Mouse (Mus musculus) layer of hippocampus, postnatal 10 days (tissue): ENCODE results near the gene Mpnd. TPM values are rescaled to one million over a fixed set of nuclear protein-coding genes. Genes with fewer than 3 reads are reported as not detected.

Source experiments
- DNase-seq, 2 experiments: peaks; one replicate each; pipeline ENCODE4 v3.0.0; 2021; ENCODE audit warnings: low spot score in 2 of 2
- total RNA-seq, 2 experiments: library from RNA; stranded (reverse); gene quantifications; 2 replicates each; pipeline ENCODE4 v1.2.3; 2021

Gene Mpnd
- total RNA-seq, 2 experiments from 2014 or later: 109 to 112 TPM

DNA sequence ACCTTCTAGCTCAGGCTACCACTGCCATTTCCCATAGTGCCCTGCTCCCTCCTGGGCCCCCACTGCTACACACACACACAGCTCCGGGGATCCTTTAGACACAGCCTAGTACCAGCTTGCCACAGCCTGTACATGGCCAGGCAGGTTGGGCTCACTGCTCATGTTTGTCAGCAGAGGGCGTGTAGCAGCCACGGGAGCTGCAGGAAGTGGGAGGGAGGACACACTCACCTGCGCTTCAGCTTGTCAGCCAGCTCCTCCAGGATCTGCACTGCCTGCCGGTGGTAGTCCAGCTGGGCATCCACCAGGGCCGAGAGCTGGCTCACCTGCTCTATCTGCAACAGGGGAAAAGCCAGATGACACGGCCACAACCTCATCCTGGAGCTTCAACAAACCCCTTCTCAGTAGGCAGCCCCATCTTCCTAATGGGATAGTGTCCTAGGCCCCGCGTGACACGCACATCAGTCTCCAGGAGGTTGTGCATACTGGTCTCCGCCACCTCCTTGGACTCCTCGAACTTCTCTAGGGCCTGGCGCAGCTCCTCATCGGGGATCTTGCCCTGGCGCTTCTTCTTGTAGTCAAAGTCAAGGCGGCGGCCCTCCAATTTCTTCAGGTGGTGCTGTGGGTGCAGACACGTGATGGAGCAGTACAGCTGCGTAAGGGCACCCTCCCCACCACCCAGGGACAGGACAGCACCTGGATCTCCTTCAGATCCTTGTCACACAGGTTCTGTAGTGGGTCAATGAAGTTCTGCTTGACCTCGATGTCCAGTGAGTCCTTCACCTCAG lies 13.0 kb downstream of the Mpnd start:
- DNase-seq: peak; percentile 68 to 69

DNA sequence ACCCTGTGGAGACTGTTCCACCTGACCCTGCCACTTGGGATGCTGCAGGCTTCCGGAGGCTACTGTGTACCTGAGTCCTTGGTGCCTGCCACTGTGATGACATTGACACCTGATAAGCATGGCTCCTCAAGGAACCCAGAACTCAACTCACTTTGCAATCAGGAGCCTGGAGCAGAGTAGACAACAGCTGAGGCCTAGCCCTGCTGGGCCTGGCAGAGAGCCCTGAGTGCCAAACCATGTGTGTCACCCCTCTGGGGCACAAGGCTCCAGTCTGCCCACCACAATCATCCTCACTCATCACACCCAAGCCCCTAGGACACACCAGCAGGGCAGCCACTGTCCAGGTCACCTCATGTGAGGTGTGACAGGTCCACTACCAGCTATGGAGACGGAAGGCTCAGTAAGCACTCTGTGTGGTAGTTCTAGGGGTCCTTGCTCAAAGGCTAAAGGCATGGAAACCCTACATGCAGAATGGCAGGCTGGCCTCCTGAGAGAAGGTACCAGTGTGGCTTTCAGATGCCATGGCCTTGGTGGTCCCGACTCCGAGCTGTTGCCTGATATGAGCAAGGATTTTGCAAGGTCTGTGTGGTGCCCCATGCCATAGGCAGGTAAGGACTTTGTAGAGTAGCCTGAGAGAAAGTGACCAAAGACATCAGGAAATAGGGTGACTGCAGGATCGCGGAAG lies 15.0 kb downstream of the Mpnd start:
- DNase-seq: peak in 1 of 2 experiments; percentile 25

DNA sequence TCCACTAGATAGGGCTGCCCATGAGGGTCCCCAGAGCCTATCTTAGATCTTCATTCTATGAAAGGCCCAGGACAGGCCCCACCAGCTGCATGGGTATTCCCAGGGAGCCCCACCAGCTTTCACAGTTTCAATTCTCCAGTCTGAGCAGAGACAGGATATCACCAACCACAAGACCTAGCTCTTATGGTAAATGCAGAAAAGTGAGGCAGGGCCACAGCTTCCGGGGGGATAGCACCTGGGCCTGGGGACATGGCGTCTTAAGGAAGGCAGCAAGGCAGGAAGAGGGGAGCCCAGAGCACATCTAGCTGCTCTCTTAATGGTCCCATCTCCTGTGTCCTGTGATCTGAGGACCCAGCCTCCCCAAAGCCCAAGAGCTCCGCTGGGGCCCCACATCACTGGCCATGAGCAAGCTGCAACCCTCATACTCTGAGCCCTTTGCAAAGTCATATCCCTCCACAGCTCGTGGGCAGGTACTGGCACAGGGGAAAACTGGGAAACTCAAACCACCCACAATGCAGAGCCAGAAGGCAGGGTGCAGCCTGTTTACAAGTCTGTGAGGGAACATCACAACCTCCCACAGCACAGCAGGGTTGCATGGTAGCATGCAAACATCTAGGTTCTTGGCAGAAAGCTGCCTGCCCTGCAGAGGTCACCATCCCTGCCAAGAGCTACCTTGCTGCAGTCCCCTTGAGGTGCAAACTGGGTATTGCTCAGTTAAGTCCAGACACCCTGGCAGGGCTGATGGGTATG lies 15.8 kb downstream of the Mpnd start:
- DNase-seq: peak in 1 of 2 experiments; percentile 54

DNA sequence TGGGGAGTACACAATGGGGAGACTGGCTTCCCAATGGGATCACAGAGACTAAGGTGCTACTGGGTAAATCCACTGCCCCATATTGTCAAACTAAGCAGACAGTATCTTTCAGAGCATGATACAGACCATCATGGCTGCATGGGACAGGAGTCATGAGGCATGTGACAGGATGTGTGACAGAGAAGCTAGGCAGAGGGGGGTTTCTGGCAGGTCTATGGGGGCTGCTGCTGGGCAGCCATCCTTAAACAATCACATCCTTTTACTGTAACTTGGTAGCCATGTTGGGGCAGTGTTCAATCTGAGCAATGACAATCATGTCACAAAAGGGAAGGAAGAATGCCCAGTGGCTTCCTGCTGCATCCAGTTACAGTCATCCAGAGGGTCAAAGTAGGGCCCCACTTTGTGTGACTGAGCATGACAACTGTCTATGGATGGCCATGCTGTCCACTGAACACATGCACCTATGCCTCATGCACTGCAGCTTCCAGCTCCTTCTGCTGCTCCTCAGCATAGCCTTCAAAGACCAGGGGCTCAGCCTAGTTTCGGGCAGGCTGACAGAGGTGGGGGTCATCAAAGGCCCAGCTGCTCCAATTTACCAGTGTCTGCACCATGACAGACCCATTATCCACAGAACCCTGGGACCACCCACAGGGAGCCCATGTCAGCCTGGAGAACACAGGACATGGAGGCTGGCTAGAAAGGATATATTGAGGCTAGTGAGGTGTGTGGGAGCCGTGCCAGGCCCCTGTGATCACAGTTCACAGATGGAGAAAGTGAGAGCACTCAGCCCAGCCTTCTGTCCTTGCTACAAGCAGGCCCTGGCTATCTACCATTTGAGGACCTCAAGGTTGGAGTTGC lies 16.8 kb downstream of the Mpnd start:
- DNase-seq: peak in 1 of 2 experiments; percentile 17

DNA sequence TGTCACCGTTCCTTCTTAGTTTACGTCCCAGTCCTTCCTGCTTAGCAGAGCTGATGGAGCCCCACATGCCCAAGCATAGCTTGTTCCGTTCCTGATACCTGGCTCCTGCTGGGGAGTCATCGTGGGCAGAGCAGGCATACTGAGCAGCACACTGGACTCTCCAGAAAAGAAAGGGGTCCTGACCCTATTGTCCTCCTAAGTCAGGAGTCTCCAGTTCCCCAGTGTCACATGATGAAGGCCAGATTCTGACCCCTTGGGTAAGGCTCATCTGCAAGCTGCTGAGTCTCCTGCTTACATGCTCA lies 17.4 kb downstream of the Mpnd start:
- DNase-seq: no peak

DNA sequence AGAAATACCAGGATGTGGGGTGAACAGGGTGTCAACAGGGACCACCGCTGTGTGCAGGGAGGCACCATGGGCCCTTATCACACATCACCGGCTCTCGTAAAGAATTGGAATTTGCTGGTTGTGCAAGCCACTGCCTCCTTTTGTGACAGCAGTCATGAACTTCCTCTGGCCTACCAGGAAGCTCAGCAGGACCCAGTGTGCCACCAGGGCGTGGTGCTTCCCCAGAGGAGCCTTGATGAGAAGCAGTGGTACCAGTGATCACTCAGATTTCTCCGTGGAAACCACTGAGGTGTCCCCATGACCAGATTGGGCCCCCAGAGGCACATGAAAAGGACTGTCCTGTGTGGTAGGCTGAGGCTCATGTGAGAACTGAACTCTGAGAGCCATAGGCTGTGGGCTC lies 17.9 kb downstream of the Mpnd start:
- peak; percentile 6 to 20 for DNase-seq

DNA sequence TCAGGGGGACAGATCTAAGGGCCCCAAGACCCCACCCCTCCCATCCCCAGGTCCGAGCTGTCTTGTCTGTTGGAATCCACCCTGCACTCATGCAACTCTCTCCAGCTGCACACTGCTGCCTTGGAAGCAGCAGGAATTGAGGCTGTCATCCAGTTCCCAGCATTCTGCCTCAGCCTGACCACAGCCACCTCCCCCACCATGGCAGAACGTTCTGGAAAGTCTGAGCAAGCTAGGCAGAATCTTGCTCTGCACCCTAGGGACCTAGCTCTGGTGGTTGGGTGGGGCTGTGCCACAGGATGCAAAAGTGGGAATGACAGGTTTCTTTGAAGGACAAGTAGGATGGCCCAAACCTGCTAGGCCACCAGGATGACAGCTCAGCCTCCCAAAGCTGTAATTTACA lies 19.0 kb downstream of the Mpnd start:
- no peak for DNase-seq

DNA sequence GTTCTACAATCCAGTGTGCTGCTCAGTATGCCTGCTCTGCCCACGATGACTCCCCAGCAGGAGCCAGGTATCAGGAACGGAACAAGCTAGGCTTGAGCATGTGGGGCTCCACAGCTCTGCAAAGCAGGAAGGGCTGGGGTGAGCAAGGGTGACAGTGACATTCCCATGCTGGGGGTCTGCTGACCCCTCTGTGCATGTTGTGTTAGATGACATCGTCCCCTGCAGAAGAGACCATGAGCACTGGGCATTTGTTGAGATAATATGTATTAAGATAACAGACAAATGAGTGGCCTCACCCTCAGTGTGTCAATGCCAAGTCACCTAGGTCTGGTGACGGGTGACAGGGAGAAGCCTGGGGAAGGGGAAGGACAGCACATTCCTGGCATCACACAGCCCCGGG lies 19.4 kb downstream of the Mpnd start:
- no peak for DNase-seq

DNA sequence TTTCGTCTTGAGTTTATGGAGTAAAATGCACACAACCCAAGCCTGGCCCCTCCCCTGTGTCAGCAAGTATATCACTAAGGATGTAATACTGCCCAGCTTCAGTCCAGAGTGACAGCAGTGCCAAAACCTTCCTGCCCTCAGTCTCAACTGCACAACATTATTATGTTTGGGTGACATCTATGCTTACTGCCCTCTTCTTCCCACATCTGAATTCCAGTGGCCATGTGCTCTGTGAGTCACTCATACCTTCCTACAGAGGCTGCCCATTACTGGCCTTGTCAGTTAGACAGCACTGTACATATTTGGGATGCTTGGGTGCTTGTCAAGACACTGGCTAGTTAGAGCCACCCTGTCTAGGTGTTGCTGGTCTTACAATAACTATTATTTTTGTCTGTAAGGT lies 20.8 kb downstream of the Mpnd start:
- no peak for DNase-seq

DNA sequence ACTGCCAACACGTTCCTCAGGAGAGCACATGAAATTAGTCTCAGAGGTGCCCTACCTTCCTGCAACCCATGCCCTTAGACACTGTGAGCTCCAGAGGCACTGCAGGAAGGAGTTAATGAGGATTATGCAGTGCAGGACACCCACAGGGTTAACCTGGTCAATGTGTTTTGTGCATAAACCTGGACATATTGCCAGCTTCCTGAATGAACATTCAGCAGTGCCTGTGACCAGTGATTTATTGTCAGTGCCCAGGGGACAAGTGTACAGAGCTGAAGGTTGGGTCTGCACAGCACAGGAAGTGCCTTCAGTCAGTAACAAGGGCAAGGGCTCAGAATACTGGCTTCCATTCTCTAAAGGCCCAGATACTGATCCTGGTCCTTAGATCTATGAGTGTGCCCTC lies 21.4 kb downstream of the Mpnd start:
- DNase-seq: peak in 1 of 2 experiments; percentile 3

DNA sequence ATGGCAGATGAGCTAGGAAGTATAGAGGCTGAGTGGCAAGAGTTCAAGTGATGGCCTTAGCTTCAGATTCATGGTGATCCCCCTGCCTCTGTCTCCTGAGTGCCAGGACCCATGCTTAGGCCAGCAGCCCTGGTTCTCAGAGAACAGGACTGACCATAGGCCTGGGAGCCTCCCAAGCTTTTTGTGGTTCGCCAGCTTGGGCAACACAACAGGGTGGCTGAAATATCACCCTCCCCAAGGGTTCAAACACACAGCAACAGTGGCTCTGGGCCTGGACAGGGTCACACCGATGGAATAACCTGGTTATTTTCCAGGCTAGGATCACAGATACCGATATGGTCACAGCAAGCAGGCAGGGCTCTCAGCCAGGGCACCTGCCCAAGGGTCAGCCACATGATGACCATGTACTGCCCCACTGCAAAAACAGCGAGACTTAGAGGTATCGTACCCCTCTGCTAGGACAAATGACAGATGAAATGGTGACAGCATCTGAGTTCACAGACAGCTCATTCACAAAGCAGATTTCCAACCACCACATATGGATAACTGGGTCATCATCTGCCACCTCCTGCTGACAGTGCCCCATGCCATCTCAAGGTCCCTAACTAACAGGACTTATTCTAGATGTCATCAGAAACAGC lies 22.4 kb downstream of the Mpnd start:
- peak; percentile 33 to 37 for DNase-seq

DNA sequence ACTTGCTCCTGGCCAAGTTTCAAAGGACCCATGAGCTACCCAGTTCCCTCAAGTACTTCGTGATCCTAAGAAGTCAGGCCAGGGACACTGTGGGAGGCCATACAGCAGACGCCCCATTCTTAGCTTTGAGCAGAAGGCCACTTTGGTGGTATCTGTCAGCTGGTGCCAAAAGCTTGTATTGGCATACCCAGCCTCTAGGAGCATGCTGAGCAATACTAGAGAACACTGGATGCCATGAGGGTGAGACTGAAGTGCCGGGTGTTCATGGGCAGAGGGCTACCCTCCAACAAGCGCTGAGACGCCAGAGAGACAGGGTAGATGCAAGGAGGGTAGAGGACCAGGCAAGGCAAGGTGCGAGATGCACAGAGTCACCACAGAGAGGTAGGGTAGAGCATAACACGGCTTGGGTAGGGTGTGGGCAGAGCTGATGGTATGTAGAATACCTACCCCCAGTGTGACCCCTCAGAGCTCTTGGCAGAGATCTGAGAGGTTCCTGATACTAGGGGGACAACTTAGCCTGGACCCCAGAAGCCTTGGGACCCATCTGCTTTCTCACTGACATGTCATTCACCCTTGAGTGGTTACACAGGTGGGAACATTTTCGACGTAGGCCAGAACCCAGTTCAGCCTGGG lies 24.8 kb downstream of the Mpnd start:
- peak; percentile 11 to 28 for DNase-seq

DNA sequence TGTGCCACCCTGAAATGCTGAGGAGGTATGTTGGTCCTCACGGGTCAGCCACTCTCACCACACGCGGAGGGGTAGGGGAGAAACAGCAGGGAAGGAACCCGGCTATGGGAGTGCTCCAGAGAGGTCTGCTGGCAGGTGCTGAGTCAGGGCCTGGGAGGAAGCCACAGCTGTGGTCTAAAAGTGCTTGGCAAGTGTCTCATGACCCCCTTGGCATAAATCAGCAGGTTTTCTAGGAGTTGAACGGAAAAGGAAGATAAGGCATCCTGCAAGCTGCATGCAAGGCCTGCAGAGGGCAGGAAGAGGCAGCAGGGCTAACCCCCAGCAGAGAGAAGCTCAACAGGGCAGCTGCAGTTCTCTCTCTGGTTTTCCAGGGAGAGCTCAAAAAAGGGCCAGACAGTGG lies 25.4 kb downstream of the Mpnd start:
- DNase-seq: peak; percentile 5 to 36

DNA sequence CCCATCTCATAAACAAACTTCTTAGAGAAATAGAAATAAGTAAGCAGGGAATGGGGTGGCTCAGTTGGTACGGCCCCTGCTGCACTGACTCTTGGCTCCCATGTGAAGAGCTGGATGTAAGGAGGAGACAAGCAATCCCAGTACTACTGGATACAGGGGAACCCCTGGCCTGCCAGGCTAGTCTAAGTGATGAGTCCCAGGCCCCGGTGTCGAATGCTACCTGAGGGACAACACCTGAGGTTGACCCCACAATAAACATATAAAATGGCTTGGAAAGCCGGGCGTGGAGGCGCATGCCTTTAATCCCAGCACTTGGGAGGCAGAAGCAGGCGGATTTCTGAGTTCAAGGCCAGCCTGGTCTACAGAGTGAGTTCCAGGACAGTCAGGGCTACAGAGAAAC lies 25.9 kb downstream of the Mpnd start:
- no peak for DNase-seq

DNA sequence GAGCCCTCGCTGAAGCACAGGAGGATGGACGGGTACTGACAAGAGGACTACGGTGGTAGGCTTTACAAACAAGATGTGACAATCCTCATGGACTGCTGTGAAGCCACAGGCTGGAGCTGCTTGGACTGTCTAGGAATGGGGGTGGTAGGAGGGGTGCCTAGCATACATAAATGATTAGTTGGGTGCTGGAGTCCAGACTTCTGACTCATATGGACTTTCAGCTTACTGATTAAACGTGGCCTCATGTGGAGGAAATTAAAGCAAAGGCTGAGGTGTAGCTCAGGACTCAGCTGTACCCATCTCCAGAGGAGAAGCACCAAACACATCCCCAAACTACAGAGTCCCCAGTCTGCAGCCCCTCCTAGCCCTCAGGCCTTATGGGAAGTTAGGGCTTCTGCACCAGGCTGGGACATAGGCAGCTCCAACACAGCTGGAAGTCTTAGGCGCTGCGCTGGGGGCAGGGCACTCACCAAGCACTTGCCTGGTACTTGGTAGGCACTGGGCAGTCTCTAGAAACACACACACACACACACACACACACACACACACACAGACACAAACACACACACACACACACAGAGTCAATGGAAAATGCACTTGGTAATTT lies 26.7 kb downstream of the Mpnd start:
- DNase-seq: no peak

DNA sequence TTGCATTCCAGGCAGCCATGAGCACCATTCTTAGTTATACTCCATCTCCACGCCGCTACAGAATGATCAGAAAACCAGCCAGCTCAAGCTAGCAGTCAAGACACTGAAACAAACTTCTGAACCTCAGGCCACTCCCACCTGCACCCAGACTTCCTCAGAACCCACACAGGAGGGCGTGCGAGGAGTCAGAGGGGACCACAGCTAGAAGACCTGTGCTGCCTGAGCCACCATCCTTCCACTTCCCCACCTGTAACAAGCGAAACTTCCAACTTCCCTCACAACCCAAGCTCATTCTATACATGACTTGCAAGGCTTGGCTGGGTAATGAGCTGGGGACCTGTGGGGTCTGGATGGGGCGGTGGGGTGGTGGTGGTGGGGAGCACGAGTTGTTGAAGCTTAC lies 27.3 kb downstream of the Mpnd start:
- peak in 1 of 2 experiments; percentile 15 for DNase-seq

DNA sequence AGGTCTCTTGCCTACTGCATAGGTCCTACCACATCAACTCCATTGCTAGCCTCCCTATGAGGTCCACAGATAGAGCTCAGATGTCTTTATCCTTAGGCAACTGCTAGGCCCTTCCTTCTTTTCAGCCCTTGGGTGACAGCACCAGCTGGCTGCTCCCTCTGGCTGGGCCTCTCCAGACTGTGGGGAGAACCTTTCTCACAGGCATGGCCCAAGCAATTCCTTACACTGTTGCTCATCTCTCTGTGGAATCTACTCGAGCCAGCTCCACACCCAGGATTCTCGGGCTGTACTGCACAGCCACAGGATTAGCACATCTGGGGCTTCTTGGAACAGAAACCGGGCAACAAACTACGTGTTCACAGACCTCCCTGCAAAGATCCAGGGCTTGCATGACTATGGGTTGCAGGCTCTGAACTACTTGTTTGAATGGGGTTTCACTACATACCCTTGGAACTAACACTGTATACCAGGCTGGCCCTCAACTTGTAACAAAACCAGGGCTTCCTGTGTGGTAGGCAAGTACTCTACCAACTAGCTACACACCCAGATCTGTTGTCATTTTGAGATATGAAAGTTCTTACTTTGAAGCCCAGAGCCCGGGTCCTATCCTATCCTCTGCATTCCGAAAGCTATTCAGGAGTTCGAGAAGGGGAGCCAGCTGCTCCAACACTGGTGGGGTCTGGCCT lies 28.7 kb downstream of the Mpnd start:
- DNase-seq: no peak

DNA sequence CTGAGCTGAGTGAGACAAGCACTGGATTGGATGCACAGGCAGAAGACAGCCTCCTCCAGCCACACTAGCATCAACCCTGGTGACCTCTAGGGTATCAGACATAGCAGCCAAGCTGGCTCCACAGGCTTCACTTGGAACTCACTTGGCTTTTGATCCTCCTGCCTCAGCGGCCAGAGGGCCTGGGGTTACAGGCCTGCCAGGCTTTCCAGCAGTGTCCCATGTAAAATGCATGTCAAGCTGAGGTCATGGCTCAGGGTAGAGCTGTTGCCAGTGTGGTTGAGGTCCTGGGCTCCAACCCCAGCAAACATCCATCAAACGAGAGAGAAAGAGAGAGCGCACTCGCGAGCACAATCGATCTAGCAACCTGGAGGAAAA lies 29.2 kb downstream of the Mpnd start:
- no peak for DNase-seq

DNA sequence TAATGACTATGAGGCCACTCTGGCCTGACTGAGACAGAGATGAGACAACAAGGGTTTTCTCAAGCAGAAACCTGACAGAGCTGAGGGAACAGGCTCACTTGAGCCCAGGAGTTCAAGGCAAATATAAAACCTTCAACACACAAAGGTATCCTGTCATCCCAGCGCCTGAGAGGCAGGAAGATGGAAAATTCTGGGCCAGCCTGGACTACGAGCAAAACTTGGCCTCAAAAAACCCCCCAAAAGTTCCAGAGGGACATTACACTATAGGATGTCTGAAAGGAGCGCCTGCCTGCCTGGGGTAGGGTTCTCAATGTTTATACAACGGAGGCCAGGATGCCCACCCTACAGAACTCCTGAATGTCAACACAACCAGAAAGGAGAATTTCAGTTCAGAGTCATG lies 29.7 kb downstream of the Mpnd start:
- DNase-seq: no peak
